Mouse (Mus musculus): ENCODE data around the gene Rwdd3. TPM values are rescaled to one million over a fixed set of nuclear protein-coding genes. Genes with fewer than 3 reads are reported as not detected.
A peak's percentile ranks its signal among the peaks of the same experiment; 100 is the strongest.

Gene Rwdd3
- polyA plus RNA-seq, 1 experiment from 2014 or later: 7.2 TPM

DNA sequence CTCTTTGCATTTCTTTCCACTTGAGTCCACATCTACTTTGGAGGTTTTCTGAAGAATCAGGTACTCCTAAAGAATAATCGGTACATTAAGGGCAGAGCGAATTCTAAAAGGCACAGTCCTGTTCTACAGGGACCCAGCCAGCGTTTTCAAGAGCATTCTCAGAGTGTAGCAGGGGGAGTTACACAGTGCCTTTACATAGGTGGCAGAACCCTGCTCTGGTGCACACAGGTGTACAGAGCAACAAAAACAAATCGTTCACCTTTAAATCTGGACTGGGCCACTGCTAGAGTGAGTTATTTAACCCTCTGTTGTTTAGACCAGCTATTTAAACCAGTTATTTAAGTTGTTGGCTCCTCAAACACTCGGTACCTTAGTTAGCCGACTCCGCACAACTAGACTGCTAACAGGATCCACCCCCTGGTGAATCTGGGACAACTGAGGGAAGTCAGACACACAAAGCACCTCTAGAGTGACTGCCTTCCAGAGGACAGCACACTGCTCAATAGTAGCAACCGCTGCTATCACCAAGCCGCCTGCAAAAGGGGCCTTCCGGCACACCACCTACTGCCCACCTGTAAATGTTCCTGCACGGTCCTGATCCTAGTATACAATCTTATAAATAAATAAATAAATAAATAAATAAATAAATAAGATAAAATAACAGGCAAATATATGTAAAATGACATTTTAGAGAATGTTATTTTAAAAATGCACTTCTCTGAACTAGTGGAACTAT lies 14.9 kb downstream of the Rwdd3 start:
- H3K9ac ChIP-seq (ENCODE audit: low read depth, low read length): no peak overlapping the region; the same call in 1 of the 2 replicates
- DNase-seq (ENCODE audit: low spot score) (no peak), ATAC-seq (ENCODE audit: low read depth) (no peak)
- 52% methylated on average over 11 of the region's 11 CpGs for whole genome bisulfite sequencing
- H3K4me1 ChIP-seq (ENCODE audit: control insufficient read depth, insufficient read depth, low read length): peaks cover 10% of the 10 kb centered on the region; the same call in 1 of the 2 replicates
- no peak overlapping the region for H3K4me3 ChIP-seq (ENCODE audit: low read depth, low read length)
- H3K27ac ChIP-seq (replicated peaks; ENCODE audit: low read depth, low read length): no peak overlapping the region
- H3K36me3 ChIP-seq (ENCODE audit: control insufficient read depth, insufficient read depth, low read length): no peaks in the 10 kb centered on the region
- peak overlapping the region; percentile 34 for H3K4me2 ChIP-seq (ENCODE audit: low read depth, low read length)
- H3K9me3 ChIP-seq (ENCODE audit: control insufficient read depth, low read length): no peaks in the 10 kb centered on the region
- no peaks in the 10 kb centered on the region for H3K27me3 ChIP-seq (replicated peaks; ENCODE audit: control insufficient read depth, insufficient read depth, low read length)

DNA sequence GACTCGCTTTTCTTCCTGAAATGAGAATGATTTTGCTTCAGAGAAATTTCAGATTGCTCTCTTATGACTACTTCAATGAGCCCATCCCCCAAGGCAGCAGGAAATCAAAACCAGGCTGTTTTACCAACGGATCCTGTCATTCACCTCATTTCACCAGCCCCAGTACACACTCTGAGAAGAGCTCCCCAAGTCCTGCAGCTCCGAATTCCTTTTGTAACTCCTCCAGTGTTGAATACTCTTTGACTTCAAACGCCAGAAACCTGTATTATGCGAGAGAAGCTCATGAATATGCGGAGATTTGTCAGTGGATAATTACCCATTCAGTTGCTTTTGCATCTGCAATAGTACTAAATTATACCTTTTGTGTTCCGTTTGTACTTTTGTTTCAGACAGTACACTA lies 15.5 kb downstream of the Rwdd3 start:
- Histone ChIP-seq H3K36me3 (ENCODE audit: control insufficient read depth, insufficient read depth, low read length) (no peaks in the 10 kb centered on the region), H3K27me3 (replicated peaks; ENCODE audit: control insufficient read depth, insufficient read depth, low read length) (no peaks in the 10 kb centered on the region), H3K27ac (replicated peaks; ENCODE audit: low read depth, low read length) (no peak overlapping the region), H3K9me3 (ENCODE audit: control insufficient read depth, low read length) (no peaks in the 10 kb centered on the region), H3K4me3 (ENCODE audit: low read depth, low read length) (no peak overlapping the region), H3K9ac (ENCODE audit: low read depth, low read length) (0 out of 2 replicates have a peak overlapping the region, but pooled peaks have one; percentile 3), H3K4me1 (ENCODE audit: control insufficient read depth, insufficient read depth, low read length) (peaks cover 10% of the 10 kb centered on the region; the same call in 1 of the 2 replicates), H3K4me2 (ENCODE audit: low read depth, low read length) (peak overlapping the region; percentile 34)
- ATAC-seq (ENCODE audit: low read depth): no peak
- WGBS: 23% methylated on average over 7 of the region's 7 CpGs
- peak; percentile 22 for DNase-seq (ENCODE audit: low spot score)

DNA sequence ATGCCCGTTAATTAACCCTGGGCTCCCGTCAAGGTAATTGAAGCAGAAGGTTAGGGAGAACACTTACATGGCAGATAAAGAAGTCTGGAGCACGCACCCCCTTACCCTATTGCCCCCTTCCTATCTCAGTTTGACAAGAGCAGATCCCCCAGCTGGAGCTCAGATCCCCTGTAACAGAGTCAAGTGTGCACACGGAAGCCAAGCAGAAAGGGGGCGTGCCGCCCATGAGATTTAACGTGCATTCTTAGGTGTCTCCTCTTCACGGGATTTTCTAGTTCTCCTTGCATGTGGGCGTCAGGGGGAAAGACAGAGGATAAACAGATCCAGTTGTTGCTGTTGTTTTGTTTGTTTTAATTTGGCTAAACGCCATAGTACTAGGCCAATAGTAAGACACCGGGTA lies 37.6 kb downstream of the Rwdd3 start:
- Histone ChIP-seq H3K4me3 (ENCODE audit: low read depth, low read length) (no peak overlapping the region), H3K4me2 (ENCODE audit: low read depth, low read length) (no peak overlapping the region), H3K27ac (replicated peaks; ENCODE audit: low read depth, low read length) (no peak overlapping the region), H3K9ac (ENCODE audit: low read depth, low read length) (no peak overlapping the region), H3K9me3 (ENCODE audit: control insufficient read depth, low read length) (no peaks in the 10 kb centered on the region), H3K4me1 (ENCODE audit: control insufficient read depth, insufficient read depth, low read length) (no peaks in the 10 kb centered on the region), H3K36me3 (ENCODE audit: control insufficient read depth, insufficient read depth, low read length) (no peaks in the 10 kb centered on the region), H3K27me3 (replicated peaks; ENCODE audit: control insufficient read depth, insufficient read depth, low read length) (no peaks in the 10 kb centered on the region)
- ATAC-seq (ENCODE audit: low read depth) (no peak), DNase-seq (ENCODE audit: low spot score) (no peak)
- WGBS: 73% methylated on average over 11 of the region's 11 CpGs

DNA sequence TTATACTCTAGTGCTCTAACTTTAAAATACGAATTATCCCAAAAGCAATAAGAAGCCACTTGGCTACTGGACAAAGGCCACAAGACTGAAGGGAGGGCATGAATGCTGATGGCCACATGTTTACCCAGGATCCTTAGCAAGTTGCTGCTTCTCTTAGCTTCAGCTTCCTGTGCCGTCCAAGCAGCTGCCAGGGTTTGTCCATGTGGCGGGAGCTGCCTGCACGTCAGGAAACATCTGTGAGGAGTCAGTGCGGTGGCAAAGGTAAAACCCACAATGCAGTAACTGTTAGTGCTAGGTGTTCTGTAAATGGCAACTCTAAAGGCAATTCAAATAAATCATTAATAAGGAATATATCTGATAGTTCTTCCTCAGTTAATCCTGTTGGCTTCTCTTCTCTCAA lies 38.5 kb downstream of the Rwdd3 start:
- WGBS: 75% methylated on average over 5 of the region's 5 CpGs
- no peaks in the 10 kb centered on the region for H3K4me1 ChIP-seq (ENCODE audit: control insufficient read depth, insufficient read depth, low read length)
- H3K36me3 ChIP-seq (ENCODE audit: control insufficient read depth, insufficient read depth, low read length): no peaks in the 10 kb centered on the region
- H3K9ac ChIP-seq (ENCODE audit: low read depth, low read length): no peak overlapping the region
- no peak overlapping the region for H3K4me3 ChIP-seq (ENCODE audit: low read depth, low read length)
- no peaks in the 10 kb centered on the region for H3K9me3 ChIP-seq (ENCODE audit: control insufficient read depth, low read length)
- DNase-seq (ENCODE audit: low spot score) (no peak), ATAC-seq (ENCODE audit: low read depth) (no peak)
- no peaks in the 10 kb centered on the region for H3K27me3 ChIP-seq (replicated peaks; ENCODE audit: control insufficient read depth, insufficient read depth, low read length)
- H3K4me2 ChIP-seq (ENCODE audit: low read depth, low read length): no peak overlapping the region
- no peak overlapping the region for H3K27ac ChIP-seq (replicated peaks; ENCODE audit: low read depth, low read length)

DNA sequence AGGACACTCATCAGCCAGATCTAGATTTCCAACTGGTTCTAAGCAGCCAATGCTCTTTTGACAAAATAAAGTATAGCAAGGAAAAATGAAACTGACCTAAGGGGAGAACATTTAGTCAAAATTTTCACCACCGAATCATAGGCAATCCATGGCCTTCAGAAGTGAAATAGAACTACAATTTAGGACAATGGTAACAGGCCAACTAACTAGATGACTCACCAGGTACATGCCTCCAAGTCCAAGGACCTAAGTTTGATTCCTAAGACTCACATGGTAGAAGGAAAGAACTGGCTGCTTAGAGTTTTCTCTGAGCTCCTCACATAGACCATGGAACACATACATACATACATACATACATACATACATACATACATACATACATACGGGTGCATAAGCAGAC lies 44.3 kb downstream of the Rwdd3 start:
- Histone ChIP-seq H3K36me3 (ENCODE audit: control insufficient read depth, insufficient read depth, low read length) (no peaks in the 10 kb centered on the region), H3K4me2 (ENCODE audit: low read depth, low read length) (no peak overlapping the region), H3K9ac (ENCODE audit: low read depth, low read length) (no peak overlapping the region), H3K4me1 (ENCODE audit: control insufficient read depth, insufficient read depth, low read length) (no peaks in the 10 kb centered on the region), H3K27ac (replicated peaks; ENCODE audit: low read depth, low read length) (no peak overlapping the region), H3K27me3 (replicated peaks; ENCODE audit: control insufficient read depth, insufficient read depth, low read length) (no peaks in the 10 kb centered on the region), H3K4me3 (ENCODE audit: low read depth, low read length) (no peak overlapping the region), H3K9me3 (ENCODE audit: control insufficient read depth, low read length) (no peaks in the 10 kb centered on the region)
- whole genome bisulfite sequencing: 89% methylated on average over 2 of the region's 2 CpGs
- ATAC-seq (ENCODE audit: low read depth): no peak
- no peak for DNase-seq (ENCODE audit: low spot score)

DNA sequence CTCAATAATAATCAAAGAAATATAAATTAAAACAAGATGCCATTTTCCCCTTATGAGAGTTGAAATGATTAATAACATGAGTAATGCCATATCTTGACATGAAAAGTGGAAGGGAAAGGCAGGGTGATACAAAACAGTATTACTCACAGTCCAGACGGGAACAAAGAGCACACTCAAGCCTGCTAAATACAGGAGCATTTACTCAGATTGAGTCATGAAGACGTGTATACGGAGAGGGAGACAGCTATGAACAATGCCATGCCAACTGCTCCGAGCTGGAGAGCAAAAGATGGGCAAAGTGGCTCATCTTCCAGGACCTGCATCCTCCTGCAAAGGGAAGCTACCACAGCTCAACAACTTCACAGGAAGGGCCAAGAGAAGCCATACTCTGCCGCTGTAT lies 45.0 kb downstream of the Rwdd3 start:
- H3K4me2 ChIP-seq (ENCODE audit: low read depth, low read length): no peak overlapping the region
- no peaks in the 10 kb centered on the region for H3K4me1 ChIP-seq (ENCODE audit: control insufficient read depth, insufficient read depth, low read length)
- H3K27ac ChIP-seq (replicated peaks; ENCODE audit: low read depth, low read length): no peak overlapping the region
- H3K4me3 ChIP-seq (ENCODE audit: low read depth, low read length): no peak overlapping the region
- 66% methylated on average over 5 of the region's 5 CpGs for WGBS
- no peak for DNase-seq (ENCODE audit: low spot score)
- no peak for ATAC-seq (ENCODE audit: low read depth)
- H3K9me3 ChIP-seq (ENCODE audit: control insufficient read depth, low read length): no peaks in the 10 kb centered on the region
- H3K27me3 ChIP-seq (replicated peaks; ENCODE audit: control insufficient read depth, insufficient read depth, low read length): no peaks in the 10 kb centered on the region
- H3K36me3 ChIP-seq (ENCODE audit: control insufficient read depth, insufficient read depth, low read length): no peaks in the 10 kb centered on the region
- H3K9ac ChIP-seq (ENCODE audit: low read depth, low read length): no peak overlapping the region

DNA sequence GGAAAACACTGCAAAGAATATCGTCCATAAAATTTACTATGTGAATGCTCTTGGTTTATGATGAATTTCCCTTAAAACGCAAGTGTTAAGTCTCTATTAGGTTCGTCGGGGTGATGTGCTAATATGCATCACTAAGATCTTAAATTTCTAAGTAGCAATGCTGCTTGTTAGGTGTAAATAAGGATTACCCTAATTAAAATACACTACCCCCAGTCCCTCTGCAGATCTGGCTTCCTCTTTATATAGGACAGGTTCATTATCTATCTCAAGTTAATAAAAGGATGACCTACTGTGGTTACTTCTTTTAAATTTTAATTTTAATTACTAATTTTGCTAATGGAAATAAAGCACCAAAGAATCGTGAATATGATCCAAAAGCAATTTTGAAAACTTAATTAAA lies 50.4 kb downstream of the Rwdd3 start:
- DNase-seq (ENCODE audit: low spot score): no peak
- Histone ChIP-seq H3K27me3 (replicated peaks; ENCODE audit: control insufficient read depth, insufficient read depth, low read length) (no peaks in the 10 kb centered on the region), H3K4me3 (ENCODE audit: low read depth, low read length) (no peak overlapping the region), H3K4me2 (ENCODE audit: low read depth, low read length) (no peak overlapping the region), H3K27ac (replicated peaks; ENCODE audit: low read depth, low read length) (no peak overlapping the region), H3K9me3 (ENCODE audit: control insufficient read depth, low read length) (no peaks in the 10 kb centered on the region), H3K9ac (ENCODE audit: low read depth, low read length) (no peak overlapping the region), H3K4me1 (ENCODE audit: control insufficient read depth, insufficient read depth, low read length) (no peaks in the 10 kb centered on the region), H3K36me3 (ENCODE audit: control insufficient read depth, insufficient read depth, low read length) (no peaks in the 10 kb centered on the region)
- 86% methylated on average over 5 of the region's 5 CpGs for WGBS
- no peak for ATAC-seq (ENCODE audit: low read depth)

DNA sequence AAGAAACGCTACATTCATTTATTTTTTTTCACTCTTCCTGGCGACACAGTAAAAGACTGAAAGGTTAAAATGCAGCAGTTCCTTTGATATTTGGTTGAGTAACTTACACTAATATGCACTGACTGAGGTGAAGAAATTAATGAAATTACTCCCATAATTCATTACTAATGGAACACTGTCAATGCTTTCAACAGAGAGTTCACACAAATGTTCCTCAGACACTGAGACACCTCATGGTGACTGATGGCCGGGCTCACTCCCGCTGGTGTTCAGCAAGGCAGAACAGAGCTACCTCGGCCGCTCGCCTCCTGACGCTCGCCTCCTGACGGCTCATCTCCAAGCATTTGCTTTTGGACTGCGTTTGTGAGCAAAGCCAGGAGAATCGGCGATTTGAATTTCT lies 54.9 kb downstream of the Rwdd3 start:
- Histone ChIP-seq H3K9ac (ENCODE audit: low read depth, low read length) (no peak overlapping the region), H3K36me3 (ENCODE audit: control insufficient read depth, insufficient read depth, low read length) (no peaks in the 10 kb centered on the region), H3K9me3 (ENCODE audit: control insufficient read depth, low read length) (no peaks in the 10 kb centered on the region), H3K4me2 (ENCODE audit: low read depth, low read length) (no peak overlapping the region), H3K27ac (replicated peaks; ENCODE audit: low read depth, low read length) (no peak overlapping the region), H3K4me3 (ENCODE audit: low read depth, low read length) (no peak overlapping the region), H3K4me1 (ENCODE audit: control insufficient read depth, insufficient read depth, low read length) (no peaks in the 10 kb centered on the region), H3K27me3 (replicated peaks; ENCODE audit: control insufficient read depth, insufficient read depth, low read length) (no peaks in the 10 kb centered on the region)
- ATAC-seq (ENCODE audit: low read depth) (no peak), DNase-seq (ENCODE audit: low spot score) (no peak)
- WGBS: 77% methylated on average over 13 of the region's 13 CpGs

DNA sequence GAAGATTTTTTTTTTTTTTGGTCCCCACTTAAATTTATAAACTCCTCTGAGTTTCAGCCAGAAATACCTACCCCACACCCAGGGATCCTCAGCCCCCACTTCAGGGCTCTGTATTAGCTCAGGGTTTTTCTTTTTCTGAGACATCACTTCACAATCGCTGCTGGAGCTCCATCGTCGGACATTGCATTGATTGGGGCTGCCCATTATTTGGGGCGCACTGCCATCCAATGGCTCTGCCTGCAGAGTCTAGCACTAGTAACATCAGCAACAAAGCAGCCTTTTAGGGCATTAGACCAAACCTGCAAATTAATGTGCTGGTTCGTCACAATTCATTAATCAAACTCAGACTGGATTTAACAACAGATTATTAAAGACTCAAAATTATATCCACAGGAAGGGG lies 55.4 kb downstream of the Rwdd3 start:
- Histone ChIP-seq H3K36me3 (ENCODE audit: control insufficient read depth, insufficient read depth, low read length) (no peaks in the 10 kb centered on the region), H3K27ac (replicated peaks; ENCODE audit: low read depth, low read length) (no peak overlapping the region), H3K4me2 (ENCODE audit: low read depth, low read length) (no peak overlapping the region), H3K4me1 (ENCODE audit: control insufficient read depth, insufficient read depth, low read length) (no peaks in the 10 kb centered on the region), H3K9ac (ENCODE audit: low read depth, low read length) (no peak overlapping the region), H3K27me3 (replicated peaks; ENCODE audit: control insufficient read depth, insufficient read depth, low read length) (no peaks in the 10 kb centered on the region), H3K4me3 (ENCODE audit: low read depth, low read length) (no peak overlapping the region), H3K9me3 (ENCODE audit: control insufficient read depth, low read length) (no peaks in the 10 kb centered on the region)
- ATAC-seq (ENCODE audit: low read depth) (no peak), DNase-seq (ENCODE audit: low spot score) (no peak)
- 81% methylated on average over 5 of the region's 5 CpGs for WGBS
